Mouse (Mus musculus): ENCODE data around the gene Lrfn2. TPM values are rescaled to one million over a fixed set of nuclear protein-coding genes. Genes with fewer than 3 reads are reported as not detected.

Gene Lrfn2
- polyA plus RNA-seq, 1 experiment from 2014 or later, result 1.2 TPM

DNA sequence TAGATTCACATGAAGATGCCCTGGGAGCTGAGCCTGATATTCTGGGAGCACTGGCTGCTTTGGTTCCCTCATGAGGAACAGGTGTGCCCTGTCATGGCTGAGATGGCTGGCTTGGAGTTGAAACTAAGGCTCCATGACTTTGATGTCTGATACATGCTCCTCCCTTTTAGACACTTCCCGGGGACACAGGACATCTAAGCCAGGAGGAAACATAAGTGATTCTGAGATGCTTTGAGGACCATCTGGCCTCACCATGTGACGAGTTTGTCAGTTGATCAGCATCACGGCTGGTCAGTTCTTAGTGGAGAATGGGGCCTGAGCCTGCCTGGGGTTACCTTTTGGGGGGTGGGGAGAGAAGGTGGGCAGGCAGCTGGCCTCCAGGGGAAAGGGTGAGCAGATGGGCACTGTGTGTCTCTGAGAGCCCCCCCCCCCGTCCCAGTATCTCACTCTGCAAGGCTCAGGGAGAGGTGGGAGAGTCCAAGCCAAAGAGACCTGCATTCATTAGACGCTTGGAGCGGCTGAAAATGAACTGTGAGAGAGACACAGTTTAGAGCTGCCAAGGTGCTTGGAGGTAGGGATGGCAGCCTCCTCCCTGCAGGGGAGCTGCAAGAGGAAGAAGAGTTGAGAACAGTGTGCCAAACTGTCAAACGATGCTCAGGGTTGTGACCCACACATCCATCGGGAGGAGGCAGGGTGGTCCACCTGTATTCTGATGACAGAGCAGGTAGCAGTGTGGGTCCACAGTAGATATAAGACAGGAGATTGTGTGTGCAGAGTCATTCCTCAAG, 105.2 kb downstream of the Lrfn2 start:
- Histone ChIP-seq H3K9ac (no peak overlapping the region), H3K4me3 (replicated peaks) (no peak overlapping the region), H3K36me3 (no peaks in the 10 kb centered on the region), H3K27me3 (no peaks in the 10 kb centered on the region), H3K9me3 (replicated peaks) (no peaks in the 10 kb centered on the region), H3K4me2 (replicated peaks) (no peak overlapping the region), H3K27ac (replicated peaks) (no peak overlapping the region), H3K4me1 (peaks cover 5% of the 10 kb centered on the region)
- WGBS, result 77% methylated on average over 8 of the region's 8 CpGs
- ATAC-seq (ENCODE audit: insufficient number of reproducible peaks, low FRiP score, low TSS enrichment, low read depth), result no peak

DNA sequence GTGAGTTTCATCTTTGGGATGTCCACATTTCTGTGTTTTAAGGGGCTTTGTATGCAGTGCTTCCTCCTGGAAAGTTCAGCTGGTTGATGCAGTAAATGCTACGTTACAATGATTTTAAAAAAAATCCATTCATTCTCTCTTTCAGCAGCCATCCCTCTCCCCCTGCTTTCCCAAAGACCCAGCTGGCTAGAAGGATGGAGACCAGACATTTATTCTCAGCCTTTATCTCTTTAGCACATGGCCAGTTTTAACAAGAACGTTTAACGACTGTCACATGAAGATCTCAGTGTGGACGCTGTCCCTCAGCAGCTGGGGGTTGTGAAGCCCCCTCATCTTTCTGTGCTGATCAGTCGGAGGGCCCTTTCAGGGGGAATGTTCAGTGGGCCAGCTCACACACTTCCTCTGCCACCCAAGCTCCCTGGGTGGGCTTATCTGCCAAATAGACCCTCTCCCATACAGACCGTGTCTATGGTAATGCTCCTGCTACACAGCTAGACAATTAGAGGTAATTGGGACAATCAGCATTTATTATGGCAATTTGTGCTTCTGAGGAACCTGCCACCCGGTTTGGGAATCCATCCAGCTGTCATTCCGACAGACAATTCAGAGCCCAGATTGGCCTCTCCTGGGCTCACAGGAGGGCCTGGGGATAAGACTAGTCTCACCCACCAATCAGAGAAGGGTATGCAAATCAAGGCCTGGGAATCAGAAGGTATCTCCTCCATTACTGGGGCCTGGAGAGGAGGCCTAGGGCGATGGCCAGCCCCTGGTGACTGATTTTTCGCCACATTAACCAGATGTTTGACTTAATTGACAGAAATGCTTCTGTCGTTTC, 111.8 kb downstream of the Lrfn2 start:
- Histone ChIP-seq H3K9ac (no peak overlapping the region), H3K36me3 (no peaks in the 10 kb centered on the region), H3K27ac (replicated peaks) (no peak overlapping the region), H3K27me3 (no peaks in the 10 kb centered on the region), H3K9me3 (replicated peaks) (no peaks in the 10 kb centered on the region), H3K4me1 (0 out of 2 replicates have a peak, but pooled peaks cover 4% of the 10 kb centered on the region), H3K4me3 (replicated peaks) (no peak overlapping the region), H3K4me2 (replicated peaks) (no peak overlapping the region)
- 17% methylated on average over 11 of the region's 11 CpGs for WGBS
- ATAC-seq (ENCODE audit: insufficient number of reproducible peaks, low FRiP score, low TSS enrichment, low read depth), result no peak

DNA sequence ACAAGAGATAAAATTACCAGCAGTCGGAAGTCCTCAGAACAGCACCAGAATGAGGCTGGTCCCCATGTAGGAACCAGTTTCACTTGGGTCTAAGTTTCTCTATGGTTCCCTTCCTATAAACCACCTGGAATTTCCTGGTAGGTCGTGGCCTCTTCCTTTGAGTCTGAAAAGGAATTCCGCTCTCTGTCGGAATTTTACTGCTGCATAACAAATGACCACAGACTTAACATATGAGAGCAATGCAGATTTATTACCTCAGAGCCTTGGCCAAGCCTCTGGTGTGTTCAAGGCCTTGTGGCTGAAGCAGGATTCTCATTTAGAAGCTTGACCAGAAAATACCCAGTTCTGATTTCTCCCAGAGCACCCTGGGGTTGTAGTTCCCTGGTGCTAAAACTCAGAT, 115.7 kb downstream of the Lrfn2 start:
- 59% methylated on average over 4 of the region's 4 CpGs for WGBS
- H3K36me3 ChIP-seq, result no peaks in the 10 kb centered on the region
- H3K4me1 ChIP-seq, result 0 out of 2 replicates have a peak, but pooled peaks cover 4% of the 10 kb centered on the region
- no peak overlapping the region for H3K4me2 ChIP-seq (replicated peaks)
- no peak overlapping the region for H3K4me3 ChIP-seq (replicated peaks)
- no peak overlapping the region for H3K27ac ChIP-seq (replicated peaks)
- no peaks in the 10 kb centered on the region for H3K9me3 ChIP-seq (replicated peaks)
- H3K9ac ChIP-seq, result no peak overlapping the region
- H3K27me3 ChIP-seq, result no peaks in the 10 kb centered on the region
- ATAC-seq (ENCODE audit: insufficient number of reproducible peaks, low FRiP score, low TSS enrichment, low read depth), result no peak

DNA sequence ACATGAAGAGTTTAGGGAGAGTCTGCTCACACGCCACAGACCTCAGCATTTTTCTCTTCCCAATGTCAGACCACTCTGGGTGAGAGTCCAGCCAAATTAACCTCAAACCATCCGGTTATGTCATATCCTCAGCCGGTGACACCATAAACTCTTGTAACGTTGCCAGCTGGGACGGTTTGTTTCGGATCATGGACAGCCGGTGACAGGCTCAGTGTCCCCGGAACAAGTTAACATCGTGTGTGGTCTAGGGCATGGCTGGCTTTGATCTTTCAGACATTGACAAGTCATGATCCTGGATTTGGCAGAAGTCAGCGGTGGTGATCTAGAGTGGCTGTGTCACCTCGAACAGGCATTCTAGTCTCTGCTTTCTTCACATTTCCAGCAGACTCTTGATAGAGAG, 119.1 kb downstream of the Lrfn2 start:
- WGBS, result 73% methylated on average over 11 of the region's 11 CpGs

DNA sequence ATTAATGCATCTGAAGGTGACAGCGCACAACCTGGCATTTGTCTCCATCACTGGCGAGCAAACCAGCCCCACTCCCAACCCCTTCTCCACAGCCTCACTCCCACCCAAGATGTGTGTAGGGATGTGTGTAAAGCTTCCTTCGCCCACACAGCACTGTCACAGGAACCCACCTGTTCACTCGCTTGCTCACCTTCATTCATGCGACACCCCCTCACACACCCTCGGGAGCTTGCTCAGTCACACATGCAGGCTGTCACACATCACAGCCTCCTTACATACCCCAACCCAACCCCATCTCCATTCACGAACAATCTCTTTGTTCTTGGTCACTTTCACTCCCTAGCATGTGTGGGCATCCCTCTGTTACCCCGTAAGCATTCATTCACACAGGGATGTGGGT, 129.0 kb downstream of the Lrfn2 start:
- 90% methylated on average over 8 of the region's 8 CpGs for WGBS
- no peaks in the 10 kb centered on the region for H3K4me1 ChIP-seq
- no peaks in the 10 kb centered on the region for H3K36me3 ChIP-seq
- H3K4me2 ChIP-seq (replicated peaks), result no peak overlapping the region
- no peaks in the 10 kb centered on the region for H3K27me3 ChIP-seq
- no peaks in the 10 kb centered on the region for H3K9me3 ChIP-seq (replicated peaks)
- no peak for ATAC-seq (ENCODE audit: insufficient number of reproducible peaks, low FRiP score, low TSS enrichment, low read depth)
- H3K4me3 ChIP-seq (replicated peaks), result no peak overlapping the region
- no peak overlapping the region for H3K27ac ChIP-seq (replicated peaks)
- H3K9ac ChIP-seq, result no peak overlapping the region

More for the DNA sequence above, 119.1 kb downstream of the Lrfn2 start:
- Histone ChIP-seq H3K9me3 (replicated peaks) (no peaks in the 10 kb centered on the region), H3K36me3 (no peaks in the 10 kb centered on the region), H3K27me3 (no peaks in the 10 kb centered on the region), H3K27ac (replicated peaks) (no peak overlapping the region), H3K4me2 (replicated peaks) (no peak overlapping the region), H3K4me1 (no peaks in the 10 kb centered on the region), H3K9ac (no peak overlapping the region), H3K4me3 (replicated peaks) (no peak overlapping the region)
- ATAC-seq (ENCODE audit: insufficient number of reproducible peaks, low FRiP score, low TSS enrichment, low read depth), result no peak

DNA sequence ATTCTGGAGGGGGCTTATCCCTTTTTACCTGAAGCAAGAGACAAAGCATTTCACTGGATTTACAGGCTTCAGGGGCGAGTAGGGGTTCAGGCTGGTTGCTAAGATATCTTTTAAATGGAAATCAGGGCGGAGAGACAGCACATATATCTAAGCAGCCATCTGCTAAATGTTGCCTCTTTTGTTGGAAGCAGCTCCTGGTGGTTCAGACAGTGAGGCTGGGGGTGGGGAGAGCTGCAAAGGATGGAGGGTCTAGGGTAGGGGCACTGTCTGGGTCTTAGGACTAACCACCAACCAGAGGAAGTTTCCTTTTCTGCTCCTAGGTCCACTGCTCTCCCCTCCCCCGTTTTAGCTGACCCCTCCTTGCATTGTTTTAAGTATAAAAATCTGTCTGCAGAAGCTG, 131.6 kb downstream of the Lrfn2 start:
- Histone ChIP-seq H3K27ac (replicated peaks) (no peak overlapping the region), H3K9ac (no peak overlapping the region), H3K36me3 (no peaks in the 10 kb centered on the region), H3K4me1 (no peaks in the 10 kb centered on the region), H3K9me3 (replicated peaks) (no peaks in the 10 kb centered on the region), H3K4me3 (replicated peaks) (no peak overlapping the region), H3K27me3 (no peaks in the 10 kb centered on the region), H3K4me2 (replicated peaks) (no peak overlapping the region)
- WGBS, result 39% methylated on average over 3 of the region's 3 CpGs
- ATAC-seq (ENCODE audit: insufficient number of reproducible peaks, low FRiP score, low TSS enrichment, low read depth), result no peak

DNA sequence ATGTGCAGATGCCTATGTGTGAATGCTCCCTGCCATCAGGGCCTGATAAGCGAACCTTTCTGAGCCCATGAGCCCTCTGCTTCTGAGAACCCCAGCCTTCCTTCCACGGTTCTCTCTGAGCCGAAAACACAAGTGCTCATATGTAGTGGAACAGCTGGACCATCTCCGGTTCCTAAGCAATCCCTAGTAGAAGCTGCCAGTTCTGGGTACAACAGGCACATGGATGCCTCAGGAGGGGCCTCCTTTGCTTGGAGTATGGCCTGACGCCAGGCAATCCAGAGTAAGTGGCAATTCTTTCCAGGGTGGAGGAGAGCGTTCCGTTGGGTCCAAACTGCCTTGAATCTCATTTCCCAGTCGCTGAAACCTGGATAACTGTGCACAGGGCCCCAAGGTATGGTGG, 132.3 kb downstream of the Lrfn2 start:
- Histone ChIP-seq H3K9me3 (replicated peaks) (no peaks in the 10 kb centered on the region), H3K9ac (no peak overlapping the region), H3K4me2 (replicated peaks) (no peak overlapping the region), H3K27me3 (no peaks in the 10 kb centered on the region), H3K27ac (replicated peaks) (no peak overlapping the region), H3K4me3 (replicated peaks) (no peak overlapping the region), H3K36me3 (no peaks in the 10 kb centered on the region), H3K4me1 (no peaks in the 10 kb centered on the region)
- no peak for ATAC-seq (ENCODE audit: insufficient number of reproducible peaks, low FRiP score, low TSS enrichment, low read depth)
- 82% methylated on average over 8 of the region's 8 CpGs for WGBS

DNA sequence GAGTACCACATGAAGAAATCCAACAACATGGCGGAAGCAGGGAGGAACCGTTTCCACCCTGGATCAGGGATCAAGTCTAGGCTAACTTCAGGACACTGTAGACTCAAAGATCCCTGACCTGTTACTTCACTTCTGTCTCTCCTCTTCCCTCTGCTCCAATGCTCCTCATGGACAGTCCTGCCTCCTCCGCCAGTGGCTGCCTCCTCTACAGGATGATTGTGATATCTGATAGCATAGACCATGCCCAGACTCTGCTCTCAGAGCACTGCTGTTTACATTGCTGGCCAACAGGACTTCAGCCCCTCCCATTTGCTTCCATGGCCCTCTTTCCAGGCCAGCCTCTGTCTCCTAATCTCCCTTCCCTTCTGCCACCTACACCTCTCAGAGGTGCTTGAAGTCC, 132.9 kb downstream of the Lrfn2 start:
- no peak overlapping the region for H3K27ac ChIP-seq (replicated peaks)
- no peaks in the 10 kb centered on the region for H3K4me1 ChIP-seq
- ATAC-seq (ENCODE audit: insufficient number of reproducible peaks, low FRiP score, low TSS enrichment, low read depth), result no peak
- H3K27me3 ChIP-seq, result no peaks in the 10 kb centered on the region
- H3K4me2 ChIP-seq (replicated peaks), result no peak overlapping the region
- no peaks in the 10 kb centered on the region for H3K9me3 ChIP-seq (replicated peaks)
- no peaks in the 10 kb centered on the region for H3K36me3 ChIP-seq
- H3K9ac ChIP-seq, result no peak overlapping the region
- no peak overlapping the region for H3K4me3 ChIP-seq (replicated peaks)
- WGBS, result 86% methylated on average over 3 of the region's 3 CpGs

DNA sequence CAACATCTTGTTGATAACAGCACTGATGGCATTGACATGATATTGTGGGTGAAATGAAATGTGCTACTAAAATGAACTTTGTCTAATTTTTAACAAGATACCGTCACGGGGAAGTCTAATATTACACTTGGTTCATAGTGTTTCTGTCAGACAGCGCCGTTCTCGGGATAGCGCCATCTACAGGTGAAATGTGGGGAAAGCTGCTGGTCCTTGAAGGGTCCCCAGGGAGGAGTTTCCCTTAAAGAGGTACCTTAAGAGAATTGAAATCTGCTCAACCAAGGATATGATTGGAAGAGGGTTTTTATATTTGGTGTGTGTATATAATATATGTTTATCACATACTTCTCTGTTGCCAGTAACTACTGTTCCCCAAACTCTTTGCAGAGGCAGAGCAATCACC, 134.6 kb downstream of the Lrfn2 start:
- 62% methylated on average over 6 of the region's 6 CpGs for WGBS
- no peaks in the 10 kb centered on the region for H3K36me3 ChIP-seq

DNA sequence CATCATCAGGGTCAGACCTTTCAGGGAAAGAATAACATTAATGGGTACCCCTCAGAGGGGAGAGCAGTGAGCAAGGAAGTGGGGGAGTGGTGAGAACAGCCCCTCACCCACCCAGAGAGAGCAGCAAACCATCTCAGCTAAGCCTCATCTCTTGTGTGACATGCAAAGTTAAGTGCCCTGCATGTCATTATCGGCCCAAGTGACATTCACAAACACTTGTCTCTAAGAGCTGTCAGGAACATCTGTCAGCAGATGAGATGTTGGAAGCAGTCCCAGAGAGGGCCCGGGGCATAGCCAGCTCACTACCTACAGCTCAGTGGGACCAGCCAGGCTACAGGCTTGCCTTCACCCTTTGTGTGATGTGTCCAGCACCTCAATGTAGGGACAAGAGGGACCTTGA, 146.0 kb downstream of the Lrfn2 start:
- Histone ChIP-seq H3K4me3 (replicated peaks) (no peak overlapping the region), H3K4me2 (replicated peaks) (no peak overlapping the region), H3K27me3 (no peaks in the 10 kb centered on the region; the same call in 1 of the 2 replicates), H3K9me3 (replicated peaks) (no peaks in the 10 kb centered on the region), H3K9ac (no peak overlapping the region), H3K4me1 (no peaks in the 10 kb centered on the region), H3K36me3 (no peaks in the 10 kb centered on the region), H3K27ac (replicated peaks) (no peak overlapping the region)
- 26% methylated on average over 2 of the region's 2 CpGs for WGBS
- no peak for ATAC-seq (ENCODE audit: insufficient number of reproducible peaks, low FRiP score, low TSS enrichment, low read depth)

More for the DNA sequence above, 134.6 kb downstream of the Lrfn2 start:
- no peak overlapping the region for H3K27ac ChIP-seq (replicated peaks)
- no peaks in the 10 kb centered on the region for H3K27me3 ChIP-seq
- no peaks in the 10 kb centered on the region for H3K4me1 ChIP-seq
- no peak overlapping the region for H3K4me3 ChIP-seq (replicated peaks)
- ATAC-seq (ENCODE audit: insufficient number of reproducible peaks, low FRiP score, low TSS enrichment, low read depth), result no peak
- no peak overlapping the region for H3K9ac ChIP-seq
- no peaks in the 10 kb centered on the region for H3K9me3 ChIP-seq (replicated peaks)
- H3K4me2 ChIP-seq (replicated peaks), result no peak overlapping the region

DNA sequence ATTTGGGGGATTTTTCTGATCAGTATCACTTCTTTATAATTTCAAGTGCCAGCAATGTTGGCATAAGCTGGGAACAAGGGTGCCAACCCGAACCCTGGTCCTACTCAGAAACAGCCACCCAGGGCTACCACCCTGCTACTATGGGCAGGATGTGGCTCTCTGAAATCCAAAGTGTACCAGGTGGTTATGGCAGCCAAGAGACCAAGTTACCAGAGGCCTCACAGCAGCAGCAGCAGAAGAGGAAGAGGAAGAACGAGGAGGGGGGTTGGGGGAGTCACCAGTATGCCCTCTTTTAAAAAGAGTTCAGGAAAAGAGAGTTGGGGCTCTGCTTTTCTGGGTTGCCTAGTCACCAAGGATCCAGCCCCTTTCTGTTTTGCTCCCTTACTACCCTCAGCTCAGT, 147.5 kb downstream of the Lrfn2 start:
- WGBS, result 61% methylated on average over 2 of the region's 2 CpGs
- Histone ChIP-seq H3K9me3 (replicated peaks) (no peaks in the 10 kb centered on the region), H3K9ac (no peak overlapping the region)

More for the DNA sequence above, 147.5 kb downstream of the Lrfn2 start:
- Histone ChIP-seq H3K4me3 (replicated peaks) (no peak overlapping the region), H3K27me3 (no peaks in the 10 kb centered on the region; the same call in 1 of the 2 replicates), H3K27ac (replicated peaks) (no peak overlapping the region), H3K4me2 (replicated peaks) (no peak overlapping the region), H3K36me3 (no peaks in the 10 kb centered on the region), H3K4me1 (peaks cover 7% of the 10 kb centered on the region; the same call in 1 of the 2 replicates)
- no peak for ATAC-seq (ENCODE audit: insufficient number of reproducible peaks, low FRiP score, low TSS enrichment, low read depth)

All from embryonic facial prominence, embryonic 15.5 days (tissue).